Mouse (Mus musculus) heart, adult 2 months (tissue): ENCODE measurements around the gene Nme3.

ENCODE experiments used
- CTCF ChIP-seq: fragments of 200-600 bp; IDR thresholded peaks from 2 replicates; pipeline ENCODE4 v1.8.1; 2022; ENCODE audit warnings: antibody characterized with exemption, mild to moderate bottlenecking, moderate library complexity
- POLR2A ChIP-seq: fragments of 200-500 bp; IDR thresholded peaks from 2 replicates; pipeline ENCODE4 v1.6.1; 2011; ENCODE audit warnings: mild to moderate bottlenecking, low read depth, low read length, control low read depth; ENCODE audit not compliant: insufficient read depth

- TF ChIP-seq CTCF (no peak), POLR2A (no peak)
These were observed 38.6 kb downstream of the Nme3 start for GRCm38 (mm10) chr17:24934926-24935325.
